Mouse (Mus musculus) frontal cortex, adult 2 months (tissue): Measurements from ENCODE around the gene Fgfr2. TPM values are rescaled to one million over a fixed set of nuclear protein-coding genes. Genes with fewer than 3 reads are reported as not detected.

Experiments
- DNase-seq, 2 experiments: peaks; one replicate each; pipeline ENCODE4 v3.0.0; 2022; ENCODE audit warnings: low spot score in 1 of 2; ENCODE audit errors: extremely low spot score in 1 of 2
- polyA plus RNA-seq: library from polyadenylated mRNA; depleted of rRNA; stranded (reverse); fragments of >200 nt; gene quantifications from 2 replicates; pipeline ENCODE4 v1.2.3, GENCODE M21; 2012

The Fgfr2 gene
- polyA plus RNA-seq, 1 experiment: 69.6 TPM

GRCm38 (mm10) chr7:132491902-132492301, 631.2 kb downstream of the Fgfr2 start:
- no peak for DNase-seq

DNA sequence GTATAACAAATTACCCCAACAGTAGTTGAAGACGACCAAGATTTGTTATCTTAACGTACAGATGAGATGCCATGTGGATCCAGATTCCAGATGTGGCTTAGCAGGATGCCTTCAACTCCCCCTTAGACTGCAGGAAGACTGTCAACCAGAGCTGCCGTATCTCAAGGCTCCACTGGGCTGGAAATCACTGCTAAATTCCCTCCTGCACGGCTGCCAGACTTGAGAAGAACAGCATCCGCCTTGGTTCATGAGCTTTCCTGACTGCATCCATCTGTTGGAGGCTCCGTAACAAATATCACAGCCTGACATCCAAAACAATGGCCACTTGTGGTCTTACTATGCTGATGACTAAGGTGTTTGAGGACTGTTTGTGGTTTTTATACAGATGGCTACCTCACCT, 635.8 kb downstream of the Fgfr2 start:
- DNase-seq: no peak

DNA sequence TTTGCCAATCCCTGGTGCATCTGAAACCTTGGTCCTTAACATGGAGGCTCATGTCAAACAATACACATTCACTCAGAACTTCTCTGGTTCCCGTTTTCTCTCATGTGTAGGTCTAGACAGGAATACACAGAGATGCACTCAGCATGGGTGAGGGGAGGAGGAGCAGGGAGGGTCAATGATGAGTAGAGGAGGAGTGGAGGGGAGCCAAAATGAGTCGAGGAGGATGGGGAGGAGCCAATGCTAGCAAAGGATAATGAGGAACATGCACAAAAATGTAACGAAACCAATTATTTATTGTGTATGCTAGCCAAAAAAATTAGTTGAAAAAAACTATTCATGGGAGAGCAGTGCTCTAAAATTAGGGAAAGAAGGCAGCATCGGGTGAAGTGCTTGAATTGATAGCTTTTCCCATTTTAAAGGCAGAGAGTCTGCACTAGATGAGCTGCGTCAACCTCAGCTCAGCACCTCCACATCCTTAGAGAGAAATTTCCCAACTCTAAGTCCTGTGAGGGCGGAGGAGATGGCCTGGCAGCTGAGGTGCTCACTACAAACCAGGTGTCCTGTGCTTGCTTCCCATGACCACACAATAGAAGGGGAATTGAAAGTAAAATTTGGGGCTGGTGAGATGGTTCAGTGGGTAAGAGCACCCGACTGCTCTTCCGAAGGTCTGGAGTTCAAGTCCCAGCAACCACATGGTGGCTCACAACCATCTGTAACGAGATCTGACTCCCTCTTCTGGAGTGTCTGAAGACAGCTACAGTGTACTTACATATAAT, 636.6 kb downstream of the Fgfr2 start:
- no peak for DNase-seq

DNA sequence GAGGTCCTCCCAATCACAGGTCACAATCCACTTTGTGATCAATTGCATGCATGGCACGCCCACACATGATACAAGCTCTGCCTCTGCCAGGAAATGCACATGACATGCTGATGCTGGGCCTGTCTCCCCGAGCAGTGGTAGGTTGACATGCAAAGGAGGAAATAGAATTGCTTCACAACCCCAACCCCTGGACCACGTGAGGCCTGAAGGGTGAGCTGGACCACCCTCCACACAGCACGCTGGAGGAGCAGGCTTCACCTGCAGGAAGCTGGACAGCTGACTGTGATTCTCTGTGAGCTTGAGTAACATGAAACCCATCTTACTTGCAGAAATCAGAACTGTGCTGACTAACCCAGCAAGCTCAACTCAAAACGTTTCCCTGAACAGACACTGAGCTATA, 638.7 kb downstream of the Fgfr2 start:
- DNase-seq: no peak

DNA sequence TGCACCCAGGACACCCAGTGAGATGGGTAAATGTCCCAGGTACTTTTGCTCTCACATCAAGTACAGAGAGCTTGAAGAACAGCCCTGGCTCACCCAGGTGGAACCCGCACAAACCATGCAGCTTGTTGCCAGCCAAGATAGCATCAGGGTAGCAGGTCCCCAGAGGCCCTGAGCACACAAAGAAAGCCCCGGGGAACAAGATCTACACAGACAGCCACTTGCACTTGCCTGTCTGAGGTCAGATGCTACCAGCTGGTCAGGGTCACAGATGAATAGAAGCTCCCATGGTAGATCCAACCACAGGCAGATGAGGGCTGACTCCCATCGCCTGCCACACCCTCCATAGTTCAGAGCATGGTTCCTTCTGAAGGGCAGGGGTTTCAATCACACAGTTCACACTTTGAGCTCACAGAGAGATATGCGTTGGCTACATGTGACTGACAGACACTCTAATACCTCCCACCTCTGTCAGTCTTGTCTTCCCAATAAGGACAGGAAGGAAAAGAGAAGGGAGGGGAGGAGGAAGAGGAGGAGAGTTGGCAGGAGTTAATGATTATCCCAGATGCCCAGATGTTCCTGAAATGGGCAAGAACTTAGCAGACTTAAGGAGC, 642.3 kb downstream of the Fgfr2 start:
- no peak for DNase-seq

GRCm38 (mm10) chr7:132478295-132478809, 644.8 kb downstream of the Fgfr2 start:
- no peak for DNase-seq

- no peak for DNase-seq
Measured at GRCm38 (mm10) chr7:132477753-132478152, 645.4 kb downstream of the Fgfr2 start.

DNA sequence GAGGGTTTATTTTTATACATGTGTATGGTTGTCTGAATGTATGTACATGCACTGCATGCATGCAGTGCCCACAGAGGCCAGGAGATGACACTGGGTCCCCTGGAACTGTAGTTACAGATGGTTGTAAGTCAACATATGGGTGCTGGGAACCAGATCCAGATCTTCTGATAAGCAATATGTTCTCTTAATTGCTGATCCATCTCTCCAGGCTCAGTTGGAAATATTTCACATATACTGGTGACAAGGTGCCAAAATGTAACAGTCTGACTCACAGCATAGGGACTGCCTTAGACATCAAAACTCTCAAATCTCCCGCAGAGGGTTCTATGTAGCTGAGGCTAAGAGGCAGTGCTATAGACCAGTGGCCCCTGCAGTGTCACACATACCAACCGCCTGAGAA, 646.7 kb downstream of the Fgfr2 start:
- no peak for DNase-seq

GRCm38 (mm10) chr7:132475069-132475468, 648.1 kb downstream of the Fgfr2 start:
- peak; percentile 28 to 86 for DNase-seq

DNA sequence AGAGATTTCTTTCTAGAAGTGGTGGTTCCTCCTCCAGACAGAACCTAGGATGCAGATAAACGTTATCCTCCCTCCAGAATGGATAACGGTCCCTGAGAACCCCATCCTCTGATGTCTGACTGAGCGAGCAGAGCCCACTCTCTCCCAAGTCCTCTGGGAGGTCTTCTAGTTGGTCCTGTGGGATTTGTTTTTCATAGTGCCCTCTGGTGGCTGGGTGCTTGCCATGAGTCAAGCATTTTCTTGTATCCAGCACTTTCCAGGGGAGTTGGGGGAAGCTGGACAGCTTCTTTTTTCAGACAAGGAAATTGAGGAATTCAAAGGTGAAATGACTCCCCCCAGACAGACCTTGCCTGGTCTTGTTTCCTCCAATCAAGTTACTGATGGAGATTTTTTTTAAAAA, 651.8 kb downstream of the Fgfr2 start:
- peak; percentile 36 to 78 for DNase-seq

- no peak for DNase-seq
Measured at GRCm38 (mm10) chr7:132468391-132468790, 654.8 kb downstream of the Fgfr2 start.

GRCm38 (mm10) chr7:132465897-132466296, 657.3 kb downstream of the Fgfr2 start:
- no peak for DNase-seq

- DNase-seq: no peak
Measured at GRCm38 (mm10) chr7:132464894-132465293, 658.3 kb downstream of the Fgfr2 start.

GRCm38 (mm10) chr7:132458493-132458892, 664.7 kb downstream of the Fgfr2 start:
- DNase-seq: no peak

DNA sequence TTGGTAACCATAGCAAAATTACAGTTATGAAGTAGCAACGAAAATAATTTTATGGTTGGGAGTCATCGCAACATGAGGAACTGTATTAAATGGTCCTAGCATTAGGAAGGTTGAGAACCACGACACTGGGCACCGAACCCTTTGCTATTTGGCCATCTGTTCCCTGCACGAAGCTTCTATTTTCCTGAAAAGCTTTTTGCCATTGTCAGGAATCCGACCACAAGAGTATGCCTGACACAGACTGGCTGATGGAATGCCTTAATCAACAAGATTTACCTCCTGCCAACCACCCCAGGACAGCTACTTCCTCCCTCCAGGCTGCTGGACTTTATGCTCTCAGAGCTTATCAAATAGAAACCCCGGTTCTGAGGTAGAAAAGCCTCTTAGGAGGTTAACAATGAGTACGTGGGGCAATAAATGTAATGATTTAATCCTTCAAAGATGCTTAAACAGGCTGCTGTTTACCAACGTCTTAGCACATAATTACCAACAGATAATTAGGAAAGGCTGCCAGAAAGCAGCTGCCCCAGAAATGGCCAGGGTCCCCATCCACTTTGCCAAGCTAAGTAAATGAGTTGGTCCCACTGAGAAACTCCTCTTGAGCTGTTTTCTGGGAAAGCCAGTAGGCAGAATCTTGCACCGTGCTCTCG, 668.0 kb downstream of the Fgfr2 start:
- no peak for DNase-seq

- DNase-seq: no peak
Measured at GRCm38 (mm10) chr7:132449891-132450735, 673.0 kb downstream of the Fgfr2 start.

GRCm38 (mm10) chr7:132448511-132449154, 674.5 kb downstream of the Fgfr2 start:
- no peak for DNase-seq

DNA sequence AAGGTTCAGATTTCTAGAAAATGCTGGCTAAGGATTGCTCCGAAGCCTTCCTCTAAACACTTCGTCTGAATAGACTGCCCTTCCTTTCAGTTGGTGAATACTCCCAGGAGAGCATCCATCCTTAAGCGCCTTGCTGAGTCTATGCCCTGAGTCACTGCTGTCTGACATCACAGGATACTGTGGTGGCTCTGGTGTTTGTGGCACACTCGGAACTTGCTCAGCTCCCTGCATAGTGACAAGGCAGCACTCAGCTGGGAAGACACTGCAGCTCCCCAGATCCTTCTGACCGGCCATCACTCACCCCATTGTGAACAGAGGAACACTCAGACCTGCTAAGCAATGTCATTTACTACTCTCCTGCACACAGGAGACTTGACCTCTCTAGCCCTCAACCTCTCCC, 675.6 kb downstream of the Fgfr2 start:
- no peak for DNase-seq

DNA sequence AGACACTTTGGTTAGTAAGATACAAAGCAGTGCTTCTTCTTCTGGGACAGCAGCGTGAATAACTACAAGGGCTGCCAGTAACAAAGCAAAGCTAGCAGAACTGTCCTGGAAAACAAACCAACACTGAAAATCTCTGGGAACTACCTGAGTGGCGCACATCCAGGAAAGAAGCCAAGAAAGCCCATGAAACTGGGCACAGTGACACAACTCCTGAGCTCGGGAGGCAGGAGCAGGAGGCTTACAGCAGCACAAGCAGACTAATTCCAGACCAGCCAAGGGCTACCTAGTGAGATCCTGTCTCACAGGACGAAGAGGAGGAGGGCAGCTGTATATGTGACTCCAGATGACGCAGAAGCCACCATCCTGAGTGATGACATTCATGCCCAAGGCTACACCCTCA, 676.3 kb downstream of the Fgfr2 start:
- no peak for DNase-seq

GRCm38 (mm10) chr7:132444221-132444620, 678.9 kb downstream of the Fgfr2 start:
- DNase-seq: no peak
